Mouse (Mus musculus) forebrain, postnatal 0 days (tissue): ENCODE results near the gene C130074G19Rik. TPM values are rescaled to one million over a fixed set of nuclear protein-coding genes. Genes with fewer than 3 reads are reported as not detected.

ENCODE experiments used
- ATAC-seq: fragments of 200-750 bp; cut with Nextera tagmentation; 2 replicates; pipeline ENCODE4 v1.8.0; 2017; ENCODE audit warnings: mild to moderate bottlenecking, moderate library complexity
- DNase-seq: peaks from one replicate; pipeline ENCODE4 v3.0.0-alpha.2; 2015
- H3K27ac ChIP-seq: fragments of 300-500 bp; sonication (generic); 2 replicates; pipeline ENCODE4 v1.5.1; 2014; ENCODE audit warnings: low read depth, mild to moderate bottlenecking, antibody characterized with exemption, low read length, moderate library complexity, mixed read lengths
- H3K27me3 ChIP-seq: fragments of 300-500 bp; sonication (generic); 2 replicates; pipeline ENCODE4 v1.6.1; 2014; ENCODE audit warnings: mild to moderate bottlenecking, low read length, mixed read lengths; ENCODE audit not compliant: insufficient read depth
- H3K36me3 ChIP-seq: fragments of 300-500 bp; sonication (generic); 2 replicates; pipeline ENCODE4 v1.6.1; 2014; ENCODE audit warnings: mild to moderate bottlenecking, moderate library complexity; ENCODE audit not compliant: insufficient read depth
- H3K4me1 ChIP-seq: fragments of 300-500 bp; sonication (generic); 2 replicates; pipeline ENCODE4 v1.6.1; 2014; ENCODE audit warnings: antibody characterized with exemption; ENCODE audit not compliant: insufficient read depth
- H3K4me2 ChIP-seq: fragments of 300-500 bp; sonication (generic); 2 replicates; pipeline ENCODE4 v1.6.1; 2014; ENCODE audit warnings: low read depth, mild to moderate bottlenecking, moderate library complexity
- H3K4me3 ChIP-seq: fragments of 300-500 bp; sonication (generic); 2 replicates; pipeline ENCODE4 v1.5.1; 2014; ENCODE audit warnings: low read depth, low read length, mixed read lengths
- H3K9ac ChIP-seq: fragments of 300-500 bp; sonication (generic); 2 replicates; pipeline ENCODE4 v1.6.1; 2014; ENCODE audit warnings: mild to moderate bottlenecking
- H3K9me3 ChIP-seq: fragments of 300-500 bp; sonication (generic); 2 replicates; pipeline ENCODE4 v1.6.1; 2016; ENCODE audit warnings: low read length
- CTCF ChIP-seq: sonication (generic); IDR thresholded peaks from 2 replicates; pipeline ENCODE4 v1.5.1; 2016; ENCODE audit warnings: antibody characterized with exemption, control low read depth, low read depth
- WGBS: fragments of 180-500 bp; shearing (Covaris S2); extraction: QIAGEN DNeasy Blood & Tissue Kit; methylation state at CpG from one replicate; pipeline ENCODE4 v1.1.7; 2014; 5-methylcytosine and 5-hydroxymethylcytosine counted together
- polyA plus RNA-seq: library from polyadenylated mRNA; unstranded; fragments of >200 nt; fragmentation: Nextera tagmentation; extraction: Ambion mirVana; gene quantifications from 2 replicates; pipeline ENCODE4 v1.2.1, GENCODE M21; 2015
- total RNA-seq: library from RNA; depleted of rRNA; stranded (reverse); fragments of >200 nt; gene quantifications from 2 replicates; pipeline ENCODE4 v1.2.3, GENCODE M21; 2014

C130074G19Rik gene
- total and polyA plus RNA-seq, 2 experiments from 2014 or later: 0.94 to 10.7 TPM

- no peak overlapping the region for H3K4me2 ChIP-seq
- H3K27ac ChIP-seq: no peak overlapping the region
- no peak overlapping the region for H3K4me3 ChIP-seq
- DNase-seq (no peak), ATAC-seq (no peak)
- H3K36me3 ChIP-seq: peaks cover 59% of the 10 kb centered on the region
- 66% methylated on average over 7 of the region's 7 CpGs for WGBS
- H3K27me3 ChIP-seq: no peaks in the 10 kb centered on the region
- H3K9ac ChIP-seq: no peak overlapping the region
- no peak for TF ChIP-seq CTCF
- H3K4me1 ChIP-seq: peaks cover 8% of the 10 kb centered on the region; the same call in 1 of the 2 replicates
- no peaks in the 10 kb centered on the region for H3K9me3 ChIP-seq
Measured at GRCm38 (mm10) chr1:184903697-184904096, 20.7 kb upstream of the C130074G19Rik start.

DNA sequence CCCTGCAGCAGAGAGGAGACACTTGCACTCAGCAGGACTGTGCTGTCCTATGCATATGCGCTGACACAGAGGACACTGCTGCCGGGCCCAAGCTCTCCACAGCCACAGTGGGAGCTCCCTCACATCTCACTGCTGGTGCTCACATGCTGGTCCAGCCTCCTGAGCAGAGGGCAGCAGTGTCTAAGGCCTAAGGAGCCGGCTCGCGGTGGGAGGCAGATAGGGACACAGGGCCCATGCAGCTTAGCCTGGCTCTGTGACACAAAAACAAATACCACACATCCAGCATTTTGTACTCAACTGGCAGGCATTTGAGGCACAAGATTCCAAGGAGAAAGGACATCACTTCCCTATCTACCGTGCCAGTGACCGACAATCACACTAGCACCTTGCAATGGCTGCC lies 19.9 kb upstream of the C130074G19Rik start:
- TF ChIP-seq CTCF: no peak
- H3K27me3 ChIP-seq: no peaks in the 10 kb centered on the region
- no peak overlapping the region for H3K4me2 ChIP-seq
- WGBS: 73% methylated on average over 7 of the region's 7 CpGs
- no peak overlapping the region for H3K27ac ChIP-seq
- DNase-seq (no peak), ATAC-seq (no peak)
- H3K9ac ChIP-seq: no peak overlapping the region
- H3K4me1 ChIP-seq: peaks cover 8% of the 10 kb centered on the region; the same call in 1 of the 2 replicates
- H3K4me3 ChIP-seq: no peak overlapping the region
- H3K9me3 ChIP-seq: no peaks in the 10 kb centered on the region
- H3K36me3 ChIP-seq: peaks cover 58% of the 10 kb centered on the region

DNA sequence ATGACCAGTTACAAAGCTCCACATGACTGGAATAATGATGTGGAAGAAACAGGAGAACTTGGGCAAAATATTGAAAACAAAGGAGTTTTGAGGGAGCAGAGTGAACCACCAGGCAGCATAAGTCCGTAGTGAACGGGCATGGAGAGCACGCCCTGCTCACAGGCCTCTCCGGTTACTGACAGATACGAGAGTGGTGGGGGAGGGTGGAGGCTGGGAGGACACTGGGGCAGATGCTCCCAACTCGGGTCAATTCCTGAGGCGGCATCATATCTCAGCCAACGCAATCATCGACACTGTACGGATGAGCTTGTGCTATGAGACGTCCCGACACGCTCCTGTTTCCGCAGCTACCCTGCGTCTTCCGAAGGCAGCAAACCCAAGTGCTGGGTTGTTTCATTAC lies 14.3 kb upstream of the C130074G19Rik start:
- WGBS: 82% methylated on average over 16 of the region's 16 CpGs

DNA sequence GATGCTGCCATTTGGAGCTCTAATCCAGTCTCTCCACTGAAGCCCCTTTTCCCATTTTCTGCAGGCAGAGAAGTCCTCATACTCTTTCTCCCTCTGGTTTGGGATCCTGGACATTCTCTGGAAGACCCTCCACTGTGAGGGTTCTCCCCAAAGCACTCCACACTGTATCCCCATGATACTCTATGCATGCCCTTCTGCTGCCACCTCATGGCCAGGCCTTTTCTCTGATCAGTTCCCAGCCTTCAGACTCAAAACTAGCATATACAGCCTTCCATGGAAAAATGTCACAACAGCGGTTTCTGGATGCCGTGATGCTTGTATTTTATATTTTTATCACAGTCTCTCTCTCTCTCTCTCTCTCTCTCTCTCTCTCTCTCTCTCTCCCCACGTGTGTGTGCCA lies 9.0 kb upstream of the C130074G19Rik start:
- H3K9ac ChIP-seq: no peak overlapping the region
- no peak overlapping the region for H3K4me2 ChIP-seq
- no peaks in the 10 kb centered on the region for H3K27me3 ChIP-seq
- peaks cover 4% of the 10 kb centered on the region; the same call in 1 of the 2 replicates for H3K36me3 ChIP-seq
- peak; percentile 55 for ATAC-seq
- no peaks in the 10 kb centered on the region for H3K9me3 ChIP-seq
- H3K27ac ChIP-seq: no peak overlapping the region
- no peak for DNase-seq
- WGBS: 72% methylated on average over 3 of the region's 3 CpGs
- no peak overlapping the region for H3K4me3 ChIP-seq
- peak; percentile 51 for TF ChIP-seq CTCF
- H3K4me1 ChIP-seq: no peaks in the 10 kb centered on the region

More for the DNA sequence above, 14.3 kb upstream of the C130074G19Rik start:
- Histone ChIP-seq H3K4me2 (no peak overlapping the region), H3K27ac (no peak overlapping the region), H3K4me3 (no peak overlapping the region), H3K36me3 (peaks cover 33% of the 10 kb centered on the region), H3K9me3 (no peaks in the 10 kb centered on the region), H3K27me3 (no peaks in the 10 kb centered on the region), H3K9ac (no peak overlapping the region), H3K4me1 (no peaks in the 10 kb centered on the region)
- ATAC-seq (no peak), DNase-seq (no peak)
- no peak for TF ChIP-seq CTCF

DNA sequence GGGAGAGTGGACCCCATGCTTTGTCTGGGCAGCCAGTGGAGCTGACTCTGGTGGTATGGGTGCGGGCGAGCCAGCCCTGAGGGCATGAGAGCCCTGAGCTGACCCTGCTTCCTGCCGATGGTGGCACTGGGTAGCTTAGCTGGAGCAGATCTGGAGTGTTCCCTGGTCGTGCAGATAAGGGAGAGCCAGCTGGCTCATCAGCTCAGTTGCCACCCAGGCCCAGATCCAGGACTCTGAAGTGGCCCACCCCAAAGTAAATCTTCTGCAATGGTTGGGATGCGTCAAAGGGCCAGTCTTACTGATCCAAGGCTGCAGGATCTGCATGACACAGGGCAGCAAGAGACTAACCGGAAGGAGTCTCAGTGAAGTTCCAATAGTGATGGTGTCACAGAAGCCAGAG lies 6.4 kb upstream of the C130074G19Rik start:
- no peak overlapping the region for H3K9ac ChIP-seq
- H3K36me3 ChIP-seq: no peaks in the 10 kb centered on the region
- no peaks in the 10 kb centered on the region for H3K27me3 ChIP-seq
- DNase-seq: no peak
- no peak overlapping the region for H3K4me2 ChIP-seq
- no peaks in the 10 kb centered on the region for H3K9me3 ChIP-seq
- H3K4me3 ChIP-seq: no peak overlapping the region
- no peaks in the 10 kb centered on the region for H3K4me1 ChIP-seq
- 88% methylated on average over 6 of the region's 6 CpGs for WGBS
- no peak for ATAC-seq
- no peak for TF ChIP-seq CTCF
- H3K27ac ChIP-seq: no peak overlapping the region

- Histone ChIP-seq H3K4me1 (0 out of 2 replicates have a peak, but pooled peaks cover 4% of the 10 kb centered on the region), H3K4me2 (no peak overlapping the region), H3K9ac (no peak overlapping the region), H3K4me3 (no peak overlapping the region), H3K9me3 (no peaks in the 10 kb centered on the region), H3K36me3 (no peaks in the 10 kb centered on the region), H3K27ac (no peak overlapping the region), H3K27me3 (peaks cover 21% of the 10 kb centered on the region)
- no peak for ATAC-seq
- no peak for DNase-seq
- TF ChIP-seq CTCF: no peak
- 56% methylated on average over 1 of the region's 1 CpGs for WGBS
Measured at GRCm38 (mm10) chr1:184886160-184886559, 3.1 kb upstream of the C130074G19Rik start.

DNA sequence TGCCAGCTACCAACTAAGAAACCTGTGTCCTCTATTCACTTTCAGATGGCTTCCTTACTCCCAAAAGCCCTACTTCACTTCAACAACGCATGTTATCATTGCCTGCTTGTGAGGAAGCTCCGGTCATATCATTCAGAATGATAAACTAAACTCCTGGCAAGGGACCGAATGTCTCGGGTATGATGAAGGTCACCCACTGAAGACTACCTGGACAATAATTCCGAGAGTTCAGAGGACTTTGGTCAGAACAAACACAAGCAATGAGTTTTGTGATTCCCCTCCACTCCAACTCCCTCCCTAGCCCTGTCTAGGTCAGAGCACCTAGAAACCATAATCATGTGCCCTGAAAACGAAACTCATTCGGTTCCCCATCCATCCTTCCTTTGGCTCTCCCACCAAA lies 1.2 kb downstream of the C130074G19Rik start:
- 70% methylated on average over 7 of the region's 7 CpGs for WGBS
- peaks cover 21% of the 10 kb centered on the region for H3K27me3 ChIP-seq
- no peak overlapping the region for H3K27ac ChIP-seq
- H3K4me1 ChIP-seq: 0 out of 2 replicates have a peak, but pooled peaks cover 4% of the 10 kb centered on the region
- DNase-seq: no peak
- H3K36me3 ChIP-seq: no peaks in the 10 kb centered on the region
- 0 out of 2 replicates have a peak overlapping the region, but pooled peaks have one; percentile 81 for H3K4me2 ChIP-seq
- no peaks in the 10 kb centered on the region for H3K9me3 ChIP-seq
- no peak overlapping the region for H3K9ac ChIP-seq
- H3K4me3 ChIP-seq: peak overlapping the region; percentile 45; the same call in 1 of the 2 replicates
- no peak for ATAC-seq
- no peak for TF ChIP-seq CTCF

GRCm38 (mm10) chr1:184881211-184881610 lies 1.8 kb downstream of the C130074G19Rik start:
- H3K27me3 ChIP-seq: peaks cover 21% of the 10 kb centered on the region
- no peak for ATAC-seq
- 70% methylated on average over 5 of the region's 5 CpGs for WGBS

More at GRCm38 (mm10) chr1:184881211-184881610, 1.8 kb downstream of the C130074G19Rik start:
- DNase-seq: no peak
- Histone ChIP-seq H3K36me3 (no peaks in the 10 kb centered on the region), H3K9me3 (no peaks in the 10 kb centered on the region), H3K9ac (no peak overlapping the region), H3K27ac (no peak overlapping the region), H3K4me1 (0 out of 2 replicates have a peak, but pooled peaks cover 4% of the 10 kb centered on the region), H3K4me3 (no peak overlapping the region), H3K4me2 (no peak overlapping the region)
- TF ChIP-seq CTCF: no peak
